Mouse (Mus musculus): ENCODE measurements around the gene Psmb8.

The Psmb8 gene

DNA sequence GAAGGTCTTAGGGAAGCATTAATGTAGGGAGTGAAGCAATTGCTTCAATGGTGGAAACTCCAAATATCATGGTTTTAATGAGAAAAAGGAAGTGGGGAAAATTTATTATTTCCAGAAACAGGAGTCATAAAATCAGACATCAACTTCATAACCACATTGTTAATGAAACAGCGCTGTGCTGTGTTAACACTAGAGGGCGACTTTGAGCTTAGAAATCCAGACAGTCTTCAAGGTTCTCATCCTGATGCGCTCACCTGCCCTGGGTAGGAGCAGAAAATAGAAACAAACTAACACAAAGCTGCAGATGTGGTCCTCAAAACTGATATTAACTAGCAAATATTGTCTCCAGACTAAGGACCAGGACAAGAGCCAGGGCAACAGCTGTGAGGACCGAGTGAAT is 52.4 kb downstream of the Psmb8 start:
- DNase-seq (ENCODE audit: low spot score): peak; percentile 31
